Mouse (Mus musculus): Measurements from ENCODE around the gene Cryba2.

Gene Cryba2

DNA sequence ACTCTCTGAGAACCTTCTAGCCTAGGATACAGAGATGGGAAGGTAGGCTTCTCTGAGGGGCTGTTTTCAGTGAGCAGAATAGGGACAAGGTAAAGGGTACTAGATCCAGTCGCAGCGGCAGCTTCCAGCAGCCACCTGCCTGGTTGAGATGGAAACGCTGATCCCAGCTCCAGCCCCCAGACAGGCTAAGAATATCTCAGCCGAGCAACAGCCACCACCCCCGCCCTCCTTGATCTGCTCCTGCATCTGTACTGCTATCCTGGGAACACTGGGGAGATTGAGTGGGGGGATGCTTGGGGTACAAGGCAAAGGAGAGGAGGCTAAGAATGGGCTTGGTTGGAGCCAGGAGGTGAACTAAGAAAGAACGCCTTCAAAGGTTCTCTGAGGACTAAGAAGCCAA, 42.7 kb downstream of the Cryba2 start:
- DNase-seq (ENCODE audit: low spot score) = no peak

- no peak for DNase-seq (ENCODE audit: low spot score)
Observed at GRCm38 (mm10) chr1:74848946-74849345, 44.0 kb downstream of the Cryba2 start.

- no peak for DNase-seq (ENCODE audit: low spot score)
Observed at GRCm38 (mm10) chr1:74846341-74846740, 46.6 kb downstream of the Cryba2 start.

DNA sequence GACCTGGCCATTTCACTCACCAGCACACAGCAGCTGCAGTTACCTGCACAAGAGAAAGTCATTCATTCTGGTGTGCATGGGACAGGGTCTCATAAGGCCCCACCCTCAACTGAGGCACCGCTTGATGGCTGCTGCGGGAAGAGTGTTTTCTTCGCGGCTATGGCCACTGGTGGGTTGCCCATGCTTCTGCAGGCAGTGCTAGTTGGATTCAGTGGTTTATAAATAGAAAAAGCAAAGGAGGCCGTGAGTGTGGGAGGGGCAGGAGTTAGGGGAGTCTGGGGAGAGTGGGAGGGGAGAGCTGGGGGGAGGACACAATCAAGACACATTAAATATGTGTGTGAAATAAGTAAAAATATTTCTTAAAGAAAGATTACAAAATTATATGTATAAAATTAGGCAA, 49.9 kb downstream of the Cryba2 start:
- no peak for DNase-seq (ENCODE audit: low spot score)
